Comparison of ENCODE assay signal across 8 mouse cellular contexts in the genomic region with DNA sequence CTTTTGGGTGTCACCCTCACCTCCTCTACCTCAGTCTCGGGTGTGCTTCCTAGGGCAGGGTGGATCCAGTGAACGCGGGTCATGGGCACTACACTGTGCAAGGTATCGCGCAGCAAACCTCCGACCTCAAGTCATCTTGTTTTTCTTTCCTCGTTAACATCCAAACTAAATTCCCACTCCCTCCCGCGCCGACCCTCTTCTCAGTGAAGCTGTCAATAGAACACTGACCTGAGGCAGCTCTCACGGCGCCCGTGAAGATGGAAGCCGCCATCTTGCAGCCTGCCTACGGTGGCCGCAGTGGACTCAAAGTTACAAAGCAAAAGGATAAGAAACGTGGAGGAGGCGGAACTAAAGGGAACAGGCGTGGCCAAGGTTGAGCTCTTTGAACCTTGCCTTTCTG. TPM values are rescaled to one million over a fixed set of nuclear protein-coding genes. Genes with fewer than 3 reads are reported as not detected.
DNase-seq lines count a peak whose midpoint lies in the region; ATAC-seq and TF ChIP-seq lines count a peak whose summit lies in the region.

No protein-coding gene starts in this region.

- no peaks in the 10 kb centered on the region for H3K9me3 ChIP-seq in heart, embryonic 14.5 days (ENCODE audit: control insufficient read depth, low read length)
- no peaks in the 10 kb centered on the region for H3K9me3 ChIP-seq in liver, embryonic 14.5 days (ENCODE audit: control insufficient read depth, low read length)
- H3K9me3 ChIP-seq in neural tube, embryonic 11.5 days (ENCODE audit: control insufficient read depth, low read length) = no peaks in the 10 kb centered on the region
- no peaks in the 10 kb centered on the region for H3K9me3 ChIP-seq in stomach, postnatal 0 days (ENCODE audit: control insufficient read depth, low read length)

- peak overlapping the region; percentile 68 for H3K9ac ChIP-seq in heart, embryonic 14.5 days (ENCODE audit: low read length)
- H3K9ac ChIP-seq in liver, embryonic 14.5 days (replicated peaks) = peak overlapping the region; percentile 64
- peak overlapping the region; percentile 66 for H3K9ac ChIP-seq in neural tube, embryonic 11.5 days (ENCODE audit: low read length)
- peak overlapping the region; percentile 66 for H3K9ac ChIP-seq in stomach, postnatal 0 days (ENCODE audit: low read length)

- peaks cover 3% of the 10 kb centered on the region for H3K36me3 ChIP-seq in heart, embryonic 14.5 days (ENCODE audit: control insufficient read depth, insufficient read depth, low read length)
- peaks cover 2% of the 10 kb centered on the region for H3K36me3 ChIP-seq in liver, embryonic 14.5 days (replicated peaks; ENCODE audit: control insufficient read depth, insufficient read depth, low read depth)
- no peaks in the 10 kb centered on the region for H3K36me3 ChIP-seq in neural tube, embryonic 11.5 days (ENCODE audit: control insufficient read depth, insufficient read depth, low read length)
- H3K36me3 ChIP-seq in stomach, postnatal 0 days (ENCODE audit: control insufficient read depth, insufficient read depth, low read length) = peaks cover under 1% of the 10 kb centered on the region; the same call in 1 of the 2 replicates

- H3K4me2 ChIP-seq in heart, embryonic 14.5 days (ENCODE audit: low read length) = peak overlapping the region; percentile 78
- H3K4me2 ChIP-seq in liver, embryonic 14.5 days (ENCODE audit: low read depth) = peak overlapping the region; percentile 72
- H3K4me2 ChIP-seq in neural tube, embryonic 11.5 days (ENCODE audit: low read depth) = peak overlapping the region; percentile 72
- peak overlapping the region; percentile 63 for H3K4me2 ChIP-seq in stomach, postnatal 0 days (replicated peaks; ENCODE audit: low read depth)

- under 1% methylated on average over 19 of the region's 19 CpGs for WGBS in heart, embryonic 14.5 days
- WGBS in liver, embryonic 14.5 days (ENCODE audit: insufficient replicate concordance) = under 1% methylated on average over 19 of the region's 19 CpGs
- 0% methylated on average over 19 of the region's 19 CpGs for WGBS in neural tube, embryonic 11.5 days
- WGBS in stomach, postnatal 0 days = under 1% methylated on average over 19 of the region's 19 CpGs

- H3K4me3 ChIP-seq in heart, embryonic 14.5 days (ENCODE audit: control insufficient read depth in 1 of 2, insufficient read depth in 1 of 2, low read depth in 1 of 2, low read length in 2 of 2) = peak overlapping the region; percentile 50 to 100
- peak overlapping the region; percentile 72 to 100 for H3K4me3 ChIP-seq in liver, embryonic 14.5 days (ENCODE audit: insufficient read depth in 1 of 2, low read depth in 2 of 2, low read length in 2 of 2)
- peak overlapping the region; percentile 65 for H3K4me3 ChIP-seq in neural tube, embryonic 11.5 days (ENCODE audit: low read depth, low read length)
- H3K4me3 ChIP-seq in stomach, postnatal 0 days (ENCODE audit: low read depth, low read length) = peak overlapping the region; percentile 63

- TF ChIP-seq EP300 in liver, embryonic 14.5 days (IDR thresholded peaks at IDR 0.05; ENCODE audit: low read depth) = no peak; the same call in 1 of the 2 replicates
- TF ChIP-seq EP300 in stomach, postnatal 0 days (optimal IDR thresholded peaks at IDR 0.05) = peak; percentile 67

- TF ChIP-seq CTCF in liver, embryonic 14.5 days (IDR thresholded peaks at IDR 0.05; ENCODE audit: low read depth) = no peak
- TF ChIP-seq CTCF in stomach, postnatal 0 days (IDR thresholded peaks at IDR 0.05; ENCODE audit: low read depth) = no peak

- DNase-seq in c-Kit-negative CD71-positive TER-119-positive erythroid progenitor cells, embryonic 14.5 days (ENCODE audit: low read depth, low spot score) = peak; percentile 87
- DNase-seq in fibroblast of lung, adult 2 months (ENCODE audit: low read depth) = peak; percentile 70
- DNase-seq in kidney, postnatal 25 days = peak; percentile 96
- peak; percentile 85 to 91 (median 89) for DNase-seq in liver, embryonic 14.5 days (ENCODE audit: low read depth in 3 of 3, low spot score in 3 of 3)
- peak; percentile 86 for DNase-seq in neural tube, embryonic 11.5 days (ENCODE audit: low spot score)
- DNase-seq in stomach, postnatal 0 days (ENCODE audit: low spot score) = peak; percentile 90

- H3K4me1 ChIP-seq in heart, embryonic 14.5 days (ENCODE audit: control insufficient read depth in 2 of 2, insufficient read depth in 2 of 2, low read length in 2 of 2) = peaks cover 0 to 9% of the 10 kb centered on the region in 2 experiments; a peak in 2 of 4 replicates
- peaks cover 13 to 14% of the 10 kb centered on the region in 2 experiments for H3K4me1 ChIP-seq in liver, embryonic 14.5 days (replicated peaks; ENCODE audit: control insufficient read depth in 2 of 2, insufficient read depth in 2 of 2, low read length in 1 of 2)
- no peaks in the 10 kb centered on the region for H3K4me1 ChIP-seq in neural tube, embryonic 11.5 days (ENCODE audit: control insufficient read depth, insufficient read depth, low read length)
- no peaks in the 10 kb centered on the region for H3K4me1 ChIP-seq in stomach, postnatal 0 days (replicated peaks; ENCODE audit: control insufficient read depth, insufficient read depth)

- no peaks in the 10 kb centered on the region for H3K27me3 ChIP-seq in heart, embryonic 14.5 days (ENCODE audit: control insufficient read depth, insufficient read depth, low read length)
- no peaks in the 10 kb centered on the region for H3K27me3 ChIP-seq in liver, embryonic 14.5 days (ENCODE audit: control insufficient read depth, insufficient read depth, low read length)
- no peaks in the 10 kb centered on the region for H3K27me3 ChIP-seq in neural tube, embryonic 11.5 days (ENCODE audit: control insufficient read depth, insufficient read depth, low read length)
- H3K27me3 ChIP-seq in stomach, postnatal 0 days (ENCODE audit: control insufficient read depth, insufficient read depth, low read length) = no peaks in the 10 kb centered on the region

- ATAC-seq in CD4-positive, CD25-positive, alpha-beta regulatory T cell, adult 4 months = peak; percentile 97
- ATAC-seq in heart, embryonic 14.5 days (ENCODE audit: insufficient number of reproducible peaks, insufficient read depth, low FRiP score, low read depth) = peak; percentile 76
- peak; percentile 89 for ATAC-seq in liver, embryonic 14.5 days (ENCODE audit: insufficient read depth)
- ATAC-seq in neural tube, embryonic 11.5 days (ENCODE audit: insufficient read depth, low FRiP score, low TSS enrichment) = peak; percentile 89
- ATAC-seq in stomach, postnatal 0 days (ENCODE audit: low FRiP score, low TSS enrichment) = peak; percentile 93

- H3K27ac ChIP-seq in heart, embryonic 14.5 days (replicated peaks in 1 of 2; ENCODE audit: control insufficient read depth in 1 of 2, insufficient read depth in 1 of 2, low read depth in 2 of 2, low read length in 2 of 2) = peak overlapping the region in 1 of 2 experiments; percentile 84; a peak in 2 of 4 replicates
- peak overlapping the region; percentile 16; the same call in 1 of the 2 replicates for H3K27ac ChIP-seq in liver, embryonic 14.5 days
- no peak overlapping the region for H3K27ac ChIP-seq in neural tube, embryonic 11.5 days (ENCODE audit: low read depth, low read length)
- H3K27ac ChIP-seq in stomach, postnatal 0 days (replicated peaks) = no peak overlapping the region

RNA-seq across cellular contexts. Expression of a gene that starts 3.3 kb away (rescaled TPM):
- 10 to 100 TPM; 51.8 to 63.1 TPM for polyA plus RNA-seq in CD4-positive, CD25-positive, alpha-beta regulatory T cell, adult 4 months (2017; shearing (Covaris generic))
- polyA plus RNA-seq in heart, embryonic 14.5 days (2014; fragmentation: Nextera tagmentation; extraction: Ambion mirVana) = 65.1 and 66.2 TPM in 2 replicates
- 6.0 and 11.6 TPM in 2 replicates for polyA plus RNA-seq in liver, embryonic 14.5 days (2012; rRNA removed)
- 70.5 and 71.5 TPM in 2 replicates for polyA plus RNA-seq in liver, embryonic 14.5 days (2014; fragmentation: Nextera tagmentation; extraction: Ambion mirVana)
- 58.7 and 59.7 TPM in 2 replicates for polyA plus RNA-seq in neural tube, embryonic 11.5 days (2014; fragmentation: Nextera tagmentation; extraction: Ambion mirVana)
- polyA plus RNA-seq in stomach, postnatal 0 days (2015; fragmentation: Nextera tagmentation; extraction: Ambion mirVana) = 61.4 and 65.2 TPM in 2 replicates

RNA-seq across cellular contexts. Expression of a gene that starts 7.6 kb away (rescaled TPM):
- polyA plus RNA-seq in CD4-positive, CD25-positive, alpha-beta regulatory T cell, adult 4 months (2017; shearing (Covaris generic)) = 100 to 1,000 TPM; 149 to 174 TPM
- polyA plus RNA-seq in heart, embryonic 14.5 days (2014; fragmentation: Nextera tagmentation; extraction: Ambion mirVana) = 342 and 349 TPM in 2 replicates
- polyA plus RNA-seq in liver, embryonic 14.5 days (2012; rRNA removed) = 43.4 and 47.0 TPM in 2 replicates
- polyA plus RNA-seq in liver, embryonic 14.5 days (2014; fragmentation: Nextera tagmentation; extraction: Ambion mirVana) = 132 and 133 TPM in 2 replicates
- 209 and 220 TPM in 2 replicates for polyA plus RNA-seq in neural tube, embryonic 11.5 days (2014; fragmentation: Nextera tagmentation; extraction: Ambion mirVana)
- 132 and 140 TPM in 2 replicates for polyA plus RNA-seq in stomach, postnatal 0 days (2015; fragmentation: Nextera tagmentation; extraction: Ambion mirVana)
